In genomic region chr13:64250363-64250762, GRCm38 (mm10) we compare ENCODE assay signal across 8 mouse cellular contexts. TPM values are rescaled to one million over a fixed set of nuclear protein-coding genes. Genes with fewer than 3 reads are reported as not detected.
A peak's percentile ranks its signal among the peaks of the same experiment; 100 is the strongest.
DNase-seq lines count a peak whose midpoint lies in the region; ATAC-seq and TF ChIP-seq lines count a peak whose summit lies in the region.

No protein-coding gene starts in this region.

- H3K36me3 ChIP-seq in forebrain, embryonic 10.5 days (replicated peaks) = no peaks in the 10 kb centered on the region

- ATAC-seq in megakaryocyte progenitor cell, adult 5-6 weeks (replicated peaks; ENCODE audit: poor library complexity) = peak; percentile 49
- no peak for ATAC-seq in erythroblast, adult 5-6 weeks (replicated peaks; ENCODE audit: low FRiP score, poor library complexity, severe bottlenecking)

- peak; percentile 65 for TF ChIP-seq CTCF in left cerebral cortex, adult 2 months (IDR thresholded peaks at IDR 0.05)

- no peaks in the 10 kb centered on the region for H3K27me3 ChIP-seq in forebrain, embryonic 10.5 days (ENCODE audit: poor library complexity, severe bottlenecking)

- WGBS in forebrain, embryonic 10.5 days = 38% methylated on average over 1 of the region's 1 CpGs

- no peak overlapping the region for H3K27ac ChIP-seq in left cerebral cortex, adult 2 months
- H3K27ac ChIP-seq in forebrain, embryonic 10.5 days = no peak overlapping the region

- no peak overlapping the region for H3K4me3 ChIP-seq in left cerebral cortex, adult 2 months
- H3K4me3 ChIP-seq in forebrain, embryonic 10.5 days = no peak overlapping the region

- DNase-seq in adrenal gland, postnatal 10 days = peak; percentile 63
- DNase-seq in adrenal gland, adult 8-10 months = no peak
- DNase-seq in left cerebral cortex, adult 2 months (ENCODE audit: extremely low spot score in 1 of 2, low spot score in 2 of 2) = no peak
- no peak for DNase-seq in left cerebral cortex, postnatal 14 days (ENCODE audit: low spot score in 2 of 2)
- peak; percentile 37 for DNase-seq in adrenal gland, postnatal 25 days
- DNase-seq in forebrain, embryonic 10.5 days (ENCODE audit: extremely low spot score, low spot score) = no peak

- H3K4me1 ChIP-seq in forebrain, embryonic 10.5 days = peaks cover 26% of the 10 kb centered on the region

- intact Hi-C loops in left cerebral cortex, adult 2 months (cut with DNase I) = no loop called here
- intact Hi-C loops in left cerebral cortex, postnatal 14 days (cut with DNase I) = no loop called here

- no peaks in the 10 kb centered on the region for H3K9me3 ChIP-seq in forebrain, embryonic 10.5 days

RNA-seq across cellular contexts. Expression of gene Cdc14b, which starts 24.7 kb away (rescaled TPM):
- total RNA-seq in adrenal gland, postnatal 10 days (2021) = 10 to 100 TPM; 10.1 TPM
- 10 to 100 TPM; 11.0 to 21.2 (median 15.8) TPM for total RNA-seq in adrenal gland, adult 8-10 months (2022)
- total RNA-seq in left cerebral cortex, adult 2 months (2021) = 10 to 100 TPM; 15.3 to 19.0 TPM
- total RNA-seq in left cerebral cortex, postnatal 14 days (2021) = 1 to 10 TPM; 4.6 to 6.0 TPM
- total RNA-seq in adrenal gland, postnatal 25 days (2021) = 9.7 and 10.2 TPM in 2 replicates
- 1.6 and 1.9 TPM in 2 replicates for total RNA-seq in megakaryocyte progenitor cell, adult 5-6 weeks (2015)
- 0.74 and 2.4 TPM in 2 replicates for total RNA-seq in megakaryocyte progenitor cell, adult 5-6 weeks (2017)
- 0.63 and 1.2 TPM in 2 replicates for total RNA-seq in erythroblast, adult 5-6 weeks (2015; ENCODE audit: low replicate concordance)
- 0.51 TPM in 1 of 2 replicates, not detected in the other for total RNA-seq in erythroblast, adult 5-6 weeks (2017; ENCODE audit: low replicate concordance)
- 18.8 TPM in 2 replicates for polyA plus RNA-seq in forebrain, embryonic 10.5 days (2016; fragmentation: Nextera tagmentation; extraction: Ambion mirVana)

Comparison
In these comparisons a context has a peak if more than half of its experiments do, and no peak if none do; other contexts are left out.
1. DNase-seq: peak in adrenal gland, postnatal 10 days (single experiment) and adrenal gland, postnatal 25 days (single experiment); none in adrenal gland, adult 8-10 months (single experiment), left cerebral cortex, adult 2 months (0 of 2), left cerebral cortex, postnatal 14 days (0 of 2) and forebrain, embryonic 10.5 days (single experiment).